ENCODE assay signal across 8 mouse cellular contexts in the genomic region with DNA sequence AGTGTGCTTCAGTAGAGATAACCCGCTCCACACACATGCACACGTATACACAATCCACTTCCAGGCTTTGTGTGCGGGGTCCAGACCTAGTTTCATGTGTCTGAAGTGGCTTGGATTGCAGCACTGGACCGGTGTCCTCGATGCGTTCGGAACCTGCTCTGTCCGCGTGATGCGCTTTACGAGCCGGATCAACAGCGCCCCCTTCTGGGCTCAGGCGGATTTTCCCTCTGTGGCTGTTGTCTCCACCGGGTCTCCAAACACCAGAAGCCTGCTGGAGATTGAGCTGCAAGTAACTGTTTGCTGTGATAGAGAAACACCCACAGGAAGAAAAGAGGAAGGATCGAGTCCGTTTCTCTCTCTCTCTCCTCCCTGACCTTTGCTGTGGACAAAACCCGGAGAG. TPM values are rescaled to one million over a fixed set of nuclear protein-coding genes. Genes with fewer than 3 reads are reported as not detected.
DNase-seq lines count a peak whose midpoint lies in the region; ATAC-seq and TF ChIP-seq lines count a peak whose summit lies in the region.

No protein-coding gene starts in this region.

- TF ChIP-seq POLR2A in myocyte (IDR thresholded peaks at IDR 0.05; ENCODE audit: insufficient read length, low read depth) = no peak

- no peaks in the 10 kb centered on the region for H3K79me2 ChIP-seq in myocyte (ENCODE audit: control insufficient read depth, insufficient read depth)

- no peak overlapping the region for H3K4me3 ChIP-seq in midbrain, embryonic 10.5 days
- no peak overlapping the region for H3K4me3 ChIP-seq in midbrain, embryonic 13.5 days (replicated peaks)
- no peak overlapping the region for H3K4me3 ChIP-seq in intestine, postnatal 0 days (ENCODE audit: low read depth, low read length)
- no peak overlapping the region for H3K4me3 ChIP-seq in limb, embryonic 10.5 days
- no peak overlapping the region for H3K4me3 ChIP-seq in myocyte

- no peaks in the 10 kb centered on the region for H3K9me3 ChIP-seq in midbrain, embryonic 10.5 days (replicated peaks)
- H3K9me3 ChIP-seq in midbrain, embryonic 13.5 days = no peaks in the 10 kb centered on the region
- H3K9me3 ChIP-seq in intestine, postnatal 0 days (ENCODE audit: control insufficient read depth) = no peaks in the 10 kb centered on the region
- H3K9me3 ChIP-seq in limb, embryonic 10.5 days (replicated peaks) = no peaks in the 10 kb centered on the region

- no peak for ATAC-seq in midbrain, embryonic 13.5 days
- ATAC-seq in common myeloid progenitor, adult 5-6 weeks (replicated peaks; ENCODE audit: low read depth, poor library complexity, severe bottlenecking) = peak; percentile 73
- peak; percentile 55 for ATAC-seq in intestine, postnatal 0 days

- peak; percentile 97 for TF ChIP-seq CTCF in intestine, postnatal 0 days (IDR thresholded peaks at IDR 0.05; ENCODE audit: low read depth)

- H3K9ac ChIP-seq in midbrain, embryonic 13.5 days (replicated peaks) = no peak overlapping the region
- H3K9ac ChIP-seq in intestine, postnatal 0 days (ENCODE audit: low read depth, low read length) = no peak overlapping the region

- DNase-seq in midbrain, embryonic 10.5 days (ENCODE audit: low spot score) = peak; percentile 78
- DNase-seq in gastrocnemius, postnatal 25 days = peak; percentile 69
- DNase-seq in limb, embryonic 10.5 days (ENCODE audit: low spot score) = peak; percentile 89
- DNase-seq in spleen, postnatal 4 days (ENCODE audit: low spot score in 2 of 2) = peak; percentile 80 to 93

- no peak overlapping the region for H3K4me2 ChIP-seq in midbrain, embryonic 13.5 days (replicated peaks)
- no peak overlapping the region for H3K4me2 ChIP-seq in intestine, postnatal 0 days (replicated peaks; ENCODE audit: low read depth)
- H3K4me2 ChIP-seq in myocyte (ENCODE audit: low read depth) = peak overlapping the region; percentile 48

- H3K36me3 ChIP-seq in midbrain, embryonic 10.5 days = no peaks in the 10 kb centered on the region
- H3K36me3 ChIP-seq in midbrain, embryonic 13.5 days = no peaks in the 10 kb centered on the region
- H3K36me3 ChIP-seq in intestine, postnatal 0 days (ENCODE audit: control insufficient read depth, insufficient read depth) = no peaks in the 10 kb centered on the region
- H3K36me3 ChIP-seq in limb, embryonic 10.5 days = no peaks in the 10 kb centered on the region
- no peaks in the 10 kb centered on the region for H3K36me3 ChIP-seq in myocyte (ENCODE audit: control insufficient read depth, insufficient read depth)

- H3K27ac ChIP-seq in midbrain, embryonic 10.5 days (replicated peaks) = no peak overlapping the region
- H3K27ac ChIP-seq in midbrain, embryonic 13.5 days = no peak overlapping the region
- no peak overlapping the region for H3K27ac ChIP-seq in intestine, postnatal 0 days (ENCODE audit: low read depth, low read length)
- H3K27ac ChIP-seq in limb, embryonic 10.5 days = no peak overlapping the region

- WGBS in midbrain, embryonic 10.5 days = 3% methylated on average over 18 of the region's 18 CpGs
- WGBS in midbrain, embryonic 13.5 days = 4% methylated on average over 18 of the region's 18 CpGs
- WGBS in intestine, postnatal 0 days = 4% methylated on average over 18 of the region's 18 CpGs
- WGBS in limb, embryonic 10.5 days = 3% methylated on average over 18 of the region's 18 CpGs

- H3ac ChIP-seq in myocyte (ENCODE audit: control insufficient read depth, insufficient read length) = no peak overlapping the region

- H3K4me1 ChIP-seq in midbrain, embryonic 10.5 days = peaks cover 36% of the 10 kb centered on the region
- H3K4me1 ChIP-seq in midbrain, embryonic 13.5 days (replicated peaks) = peaks cover 12% of the 10 kb centered on the region
- no peaks in the 10 kb centered on the region for H3K4me1 ChIP-seq in intestine, postnatal 0 days (replicated peaks; ENCODE audit: control insufficient read depth, insufficient read depth, low read length)
- peaks cover 40% of the 10 kb centered on the region for H3K4me1 ChIP-seq in limb, embryonic 10.5 days

- H3K27me3 ChIP-seq in midbrain, embryonic 10.5 days (ENCODE audit: low read depth, poor library complexity, severe bottlenecking) = peaks cover 56% of the 10 kb centered on the region
- peaks cover 41% of the 10 kb centered on the region for H3K27me3 ChIP-seq in midbrain, embryonic 13.5 days
- peaks cover 12% of the 10 kb centered on the region; the same call in 1 of the 2 replicates for H3K27me3 ChIP-seq in intestine, postnatal 0 days (replicated peaks; ENCODE audit: control insufficient read depth, insufficient read depth, low read length)
- H3K27me3 ChIP-seq in limb, embryonic 10.5 days (ENCODE audit: low read depth, poor library complexity, severe bottlenecking) = peaks cover 43% of the 10 kb centered on the region
- peaks cover 16% of the 10 kb centered on the region for H3K27me3 ChIP-seq in myocyte (ENCODE audit: control insufficient read depth, insufficient read depth, insufficient read length)

TF ChIP-seq in myocyte, 11 proteins besides CTCF, POLR2A, EP300 and RAD21:
- TF ChIP-seq REST (IDR thresholded peaks at IDR 0.05; ENCODE audit: insufficient read depth, insufficient read length) = no peak
- no peak for TF ChIP-seq TCF12 (IDR thresholded peaks at IDR 0.05; ENCODE audit: insufficient read depth, poor library complexity, severe bottlenecking)
- TF ChIP-seq MYOD1 (IDR thresholded peaks at IDR 0.05; ENCODE audit: control insufficient read depth in 1 of 3, insufficient read length in 2 of 3, low read depth in 2 of 3) = no peak
- TF ChIP-seq MYOG (IDR thresholded peaks at IDR 0.05; ENCODE audit: control insufficient read depth in 1 of 3, insufficient read depth in 1 of 3, insufficient read length in 2 of 3, low read depth in 2 of 3) = no peak
- TF ChIP-seq E2F4 (IDR thresholded peaks at IDR 0.05; ENCODE audit: insufficient read depth) = no peak
- TF ChIP-seq MAX (IDR thresholded peaks at IDR 0.05; ENCODE audit: low read depth) = no peak
- no peak for TF ChIP-seq CEBPB (IDR thresholded peaks at IDR 0.05; ENCODE audit: insufficient read depth, poor library complexity, severe bottlenecking)
- TF ChIP-seq SRF (IDR thresholded peaks at IDR 0.05; ENCODE audit: control insufficient read depth, insufficient read length, low read depth) = no peak
- no peak for TF ChIP-seq USF1 (IDR thresholded peaks at IDR 0.05; ENCODE audit: low read depth)
- TF ChIP-seq POLR2AphosphoS2 (IDR thresholded peaks at IDR 0.05; ENCODE audit: insufficient read length, low read depth) = no peak
- TF ChIP-seq TCF3 (IDR thresholded peaks at IDR 0.05; ENCODE audit: insufficient read length, low read depth) = no peak
TF ChIP-seq in myocyte: peak in this region for 0.

RNA-seq across cellular contexts. Expression of a gene that starts 20.8 kb away (rescaled TPM):
- polyA plus RNA-seq in midbrain, embryonic 10.5 days (2016; fragmentation: Nextera tagmentation; extraction: Ambion mirVana) = 319 and 355 TPM in 2 replicates
- 363 and 377 TPM in 2 replicates for polyA plus RNA-seq in midbrain, embryonic 13.5 days (2015; fragmentation: Nextera tagmentation; extraction: Ambion mirVana)
- 393 and 414 TPM in 2 replicates for total RNA-seq in common myeloid progenitor, adult 5-6 weeks (2017)
- total RNA-seq in gastrocnemius, postnatal 25 days (2021) = 10 to 100 TPM; 58.8 to 62.0 TPM
- polyA plus RNA-seq in intestine, postnatal 0 days (2015; fragmentation: Nextera tagmentation; extraction: Ambion mirVana) = 141 and 148 TPM in 2 replicates
- polyA plus RNA-seq in limb, embryonic 10.5 days (2016; fragmentation: Nextera tagmentation; extraction: Ambion mirVana) = 355 and 359 TPM in 2 replicates
- 180 TPM for polyA plus RNA-seq in myocyte (2012; fragmentation: generic; extraction: Trizol)

RNA-seq across cellular contexts. Expression of a gene that starts 33.4 kb away (rescaled TPM):
- polyA plus RNA-seq in midbrain, embryonic 10.5 days (2016; fragmentation: Nextera tagmentation; extraction: Ambion mirVana) = 112 and 114 TPM in 2 replicates
- polyA plus RNA-seq in midbrain, embryonic 13.5 days (2015; fragmentation: Nextera tagmentation; extraction: Ambion mirVana) = 91.6 and 97.8 TPM in 2 replicates
- total RNA-seq in common myeloid progenitor, adult 5-6 weeks (2017) = 41.8 and 47.5 TPM in 2 replicates
- 10 to 100 TPM; 12.5 to 17.1 TPM for total RNA-seq in gastrocnemius, postnatal 25 days (2021)
- polyA plus RNA-seq in intestine, postnatal 0 days (2015; fragmentation: Nextera tagmentation; extraction: Ambion mirVana) = 1,208 and 1,296 TPM in 2 replicates
- polyA plus RNA-seq in limb, embryonic 10.5 days (2016; fragmentation: Nextera tagmentation; extraction: Ambion mirVana) = 148 and 152 TPM in 2 replicates
- polyA plus RNA-seq in myocyte (2012; fragmentation: generic; extraction: Trizol) = 197 TPM

RNA-seq across cellular contexts. Expression of a gene that starts 39.8 kb away (rescaled TPM):
- 41.6 and 48.9 TPM in 2 replicates for polyA plus RNA-seq in midbrain, embryonic 10.5 days (2016; fragmentation: Nextera tagmentation; extraction: Ambion mirVana)
- 39.3 and 50.9 TPM in 2 replicates for polyA plus RNA-seq in midbrain, embryonic 13.5 days (2015; fragmentation: Nextera tagmentation; extraction: Ambion mirVana)
- total RNA-seq in common myeloid progenitor, adult 5-6 weeks (2017) = 8.2 and 12.7 TPM in 2 replicates
- 100 to 1,000 TPM; 120 to 123 TPM for total RNA-seq in gastrocnemius, postnatal 25 days (2021)
- 277 and 284 TPM in 2 replicates for polyA plus RNA-seq in intestine, postnatal 0 days (2015; fragmentation: Nextera tagmentation; extraction: Ambion mirVana)
- 38.7 and 38.8 TPM in 2 replicates for polyA plus RNA-seq in limb, embryonic 10.5 days (2016; fragmentation: Nextera tagmentation; extraction: Ambion mirVana)
- 183 TPM for polyA plus RNA-seq in myocyte (2012; fragmentation: generic; extraction: Trizol)
